Mouse (Mus musculus) liver, adult 2 months (tissue): ENCODE data around the gene Adh4.

ENCODE experiments used
- CTCF ChIP-seq: fragments of 200-500 bp; IDR thresholded peaks from 2 replicates; pipeline ENCODE4 v1.5.1; 2011; ENCODE audit warnings: low read depth, low read length, control low read depth
- POLR2A ChIP-seq: fragments of 200-500 bp; IDR thresholded peaks from 2 replicates; pipeline ENCODE4 v1.6.1; 2011; ENCODE audit warnings: low read length, control low read depth; ENCODE audit not compliant: insufficient read depth; ENCODE audit errors: extremely low read depth

GRCm38 (mm10) chr3:138373920-138374319, 41.3 kb upstream of the Adh4 start:
- TF ChIP-seq CTCF (no peak), POLR2A (no peak)
